Mouse (Mus musculus): ENCODE results near the gene Cdk5rap2. TPM values are rescaled to one million over a fixed set of nuclear protein-coding genes. Genes with fewer than 3 reads are reported as not detected.

Gene Cdk5rap2
- total RNA-seq, 2 experiments from 2014 or later: 49.7 to 56.4 TPM

- DNase-seq (ENCODE audit: low spot score in 2 of 2): no peak
Observed at GRCm38 (mm10) chr4:70354448-70354847, 55.8 kb downstream of the Cdk5rap2 start.

GRCm38 (mm10) chr4:70353656-70354055 is 56.6 kb downstream of the Cdk5rap2 start:
- DNase-seq (ENCODE audit: low spot score in 2 of 2): no peak

- no peak for DNase-seq (ENCODE audit: low spot score in 2 of 2)
Observed at GRCm38 (mm10) chr4:70335444-70336144, 74.6 kb downstream of the Cdk5rap2 start.

- DNase-seq (ENCODE audit: low spot score in 2 of 2): no peak
Observed at GRCm38 (mm10) chr4:70334995-70335394, 75.2 kb downstream of the Cdk5rap2 start.

- peak in 1 of 2 experiments; percentile 11 for DNase-seq (ENCODE audit: low spot score in 2 of 2)
Observed at GRCm38 (mm10) chr4:70332981-70333380, 77.3 kb downstream of the Cdk5rap2 start.

GRCm38 (mm10) chr4:70332576-70332975 is 77.7 kb downstream of the Cdk5rap2 start:
- DNase-seq (ENCODE audit: low spot score in 2 of 2): no peak

GRCm38 (mm10) chr4:70331181-70331580 is 79.1 kb downstream of the Cdk5rap2 start:
- no peak for DNase-seq (ENCODE audit: low spot score in 2 of 2)

GRCm38 (mm10) chr4:70328033-70328432 is 82.2 kb downstream of the Cdk5rap2 start:
- DNase-seq (ENCODE audit: low spot score in 2 of 2): no peak

- no peak for DNase-seq (ENCODE audit: low spot score in 2 of 2)
Observed at GRCm38 (mm10) chr4:70327436-70327835, 82.8 kb downstream of the Cdk5rap2 start.

- DNase-seq (ENCODE audit: low spot score in 2 of 2): no peak
Observed at GRCm38 (mm10) chr4:70321586-70321985, 88.7 kb downstream of the Cdk5rap2 start.

GRCm38 (mm10) chr4:70312170-70312569 is 98.1 kb downstream of the Cdk5rap2 start:
- DNase-seq (ENCODE audit: low spot score in 2 of 2): no peak

GRCm38 (mm10) chr4:70311530-70311929 is 98.7 kb downstream of the Cdk5rap2 start:
- DNase-seq (ENCODE audit: low spot score in 2 of 2): no peak

GRCm38 (mm10) chr4:70307230-70307629 is 103.0 kb downstream of the Cdk5rap2 start:
- peak; percentile 44 to 56 for DNase-seq (ENCODE audit: low spot score in 2 of 2)

GRCm38 (mm10) chr4:70303870-70304269 is 106.4 kb downstream of the Cdk5rap2 start:
- no peak for DNase-seq (ENCODE audit: low spot score in 2 of 2)

GRCm38 (mm10) chr4:70301187-70301586 is 109.1 kb downstream of the Cdk5rap2 start:
- no peak for DNase-seq (ENCODE audit: low spot score in 2 of 2)

- no peak for DNase-seq (ENCODE audit: low spot score in 2 of 2)
Observed at GRCm38 (mm10) chr4:70289361-70289760, 120.9 kb downstream of the Cdk5rap2 start.

- no peak for DNase-seq (ENCODE audit: low spot score in 2 of 2)
Observed at GRCm38 (mm10) chr4:70283163-70283562, 127.1 kb downstream of the Cdk5rap2 start.

GRCm38 (mm10) chr4:70278882-70279281 is 131.4 kb downstream of the Cdk5rap2 start:
- no peak for DNase-seq (ENCODE audit: low spot score in 2 of 2)

- DNase-seq (ENCODE audit: low spot score in 2 of 2): no peak
Observed at GRCm38 (mm10) chr4:70278057-70278456, 132.2 kb downstream of the Cdk5rap2 start.

- no peak for DNase-seq (ENCODE audit: low spot score in 2 of 2)
Observed at GRCm38 (mm10) chr4:70272943-70273342, 137.3 kb downstream of the Cdk5rap2 start.

- no peak for DNase-seq (ENCODE audit: low spot score in 2 of 2)
Observed at GRCm38 (mm10) chr4:70272527-70272926, 137.7 kb downstream of the Cdk5rap2 start.

GRCm38 (mm10) chr4:70267213-70267906 is 142.9 kb downstream of the Cdk5rap2 start:
- no peak for DNase-seq (ENCODE audit: low spot score in 2 of 2)

GRCm38 (mm10) chr4:70265248-70265647 is 145.0 kb downstream of the Cdk5rap2 start:
- peak; percentile 15 to 29 for DNase-seq (ENCODE audit: low spot score in 2 of 2)

All from adrenal gland, postnatal 4 days (tissue).